ENCODE assay signal across 9 mouse cellular contexts in genomic region chrX:68645154-68645919, GRCm38 (mm10). TPM values are rescaled to one million over a fixed set of nuclear protein-coding genes. Genes with fewer than 3 reads are reported as not detected.
DNase-seq lines count a peak whose midpoint lies in the region; ATAC-seq lines count a peak whose summit lies in the region.
"Had no signal": no experiment of that assay in that cellular context is flagged by ENCODE, and none has a peak within 500 bp of the region (broad histone marks: within the 10 kb centered on the region; RNA-seq: fewer than 3 reads in every experiment).

No protein-coding gene starts in this region.

- intact Hi-C loops in left cerebral cortex, postnatal 4 days (cut with DNase I) = no loop called here

- no peak overlapping the region for H3K4me2 ChIP-seq in kidney, embryonic 16.5 days (replicated peaks; ENCODE audit: low read depth, low read length)

- no peak for DNase-seq in kidney, adult 18-20 months
- peak; percentile 24 for DNase-seq in brain, embryonic 18.5 days (ENCODE audit: low read depth, low spot score)
- DNase-seq in left cerebral cortex, postnatal 4 days = peak; percentile 32
- DNase-seq in c-Kit-positive CD71-positive TER-119-positive erythroid progenitor cells, embryonic 14.5 days (ENCODE audit: low spot score) = no peak

- no peak overlapping the region for H3K4me3 ChIP-seq in kidney, embryonic 16.5 days (ENCODE audit: low read length)
- H3K4me3 ChIP-seq: heart, adult 2 months; megakaryocyte, embryonic 14.5 days had no signal

- no peaks in the 10 kb centered on the region for H3K27me3 ChIP-seq in kidney, embryonic 16.5 days (ENCODE audit: insufficient read depth, low read length)

- WGBS in kidney, embryonic 16.5 days = 51% methylated on average over 7 of the region's 7 CpGs

- H3K27ac ChIP-seq in kidney, embryonic 16.5 days (ENCODE audit: low read length) = 0 out of 2 replicates have a peak overlapping the region, but pooled peaks have one; percentile 34
- H3K27ac ChIP-seq: heart, adult 2 months had no signal

- no peak; the same call in 1 of the 2 replicates for ATAC-seq in kidney, embryonic 16.5 days (ENCODE audit: low FRiP score, low TSS enrichment)
- peak; percentile 95 for ATAC-seq in frontal cortex, adult (ENCODE audit: low TSS enrichment)
- no peak for ATAC-seq in monocyte, adult 5-6 weeks (replicated peaks; ENCODE audit: insufficient number of reproducible peaks, low FRiP score, low TSS enrichment, poor library complexity, severe bottlenecking)

- H3K4me1 ChIP-seq in kidney, embryonic 16.5 days (ENCODE audit: insufficient read depth, low read length) = no peaks in the 10 kb centered on the region
- H3K4me1 ChIP-seq: megakaryocyte, embryonic 14.5 days had no signal

- H3K9ac ChIP-seq in kidney, embryonic 16.5 days (replicated peaks; ENCODE audit: low read length) = no peak overlapping the region

- no peaks in the 10 kb centered on the region for H3K36me3 ChIP-seq in kidney, embryonic 16.5 days (ENCODE audit: insufficient read depth, low read length)

- H3K9me3 ChIP-seq in kidney, embryonic 16.5 days (ENCODE audit: low read length) = no peaks in the 10 kb centered on the region
- H3K9me3 ChIP-seq: megakaryocyte, embryonic 14.5 days had no signal

RNA-seq across cellular contexts. Expression of gene Fmr1, which starts 33.0 kb away (rescaled TPM):
- polyA plus RNA-seq in kidney, embryonic 16.5 days (2015; fragmentation: Nextera tagmentation; extraction: Ambion mirVana) = 48.7 and 54.7 TPM in 2 replicates
- 10 to 100 TPM; 83.7 to 91.1 TPM for total RNA-seq in left cerebral cortex, postnatal 4 days (2021)
- total RNA-seq in monocyte, adult 5-6 weeks (2017) = 77.6 to 117 TPM (median 107 TPM) in 3 replicates

Comparison
In these comparisons a context has a peak if more than half of its experiments do, and no peak if none do; other contexts are left out.
1. DNase-seq: peak in brain, embryonic 18.5 days (single experiment) and left cerebral cortex, postnatal 4 days (single experiment); none in kidney, adult 18-20 months (single experiment) and c-Kit-positive CD71-positive TER-119-positive erythroid progenitor cells, embryonic 14.5 days (single experiment).